Mouse (Mus musculus) cerebellum, adult 2 months (tissue): ENCODE measurements around the gene Ankrd55.

ENCODE experiments used
- CTCF ChIP-seq: fragments of 200-500 bp; IDR thresholded peaks from 2 replicates; pipeline ENCODE4 v1.5.1; 2011; ENCODE audit warnings: low read depth, mild to moderate bottlenecking, control low read depth, low read length, moderate library complexity, borderline replicate concordance; ENCODE audit not compliant: insufficient read depth
- POLR2A ChIP-seq: fragments of 200-500 bp; IDR thresholded peaks from 2 replicates; pipeline ENCODE4 v1.6.1; 2011; ENCODE audit warnings: low read length, control low read depth, borderline replicate concordance; ENCODE audit not compliant: insufficient read depth

- TF ChIP-seq CTCF (no peak), POLR2A (no peak)
Observed at GRCm38 (mm10) chr13:112342971-112343627, 54.8 kb downstream of the Ankrd55 start.
